Mouse (Mus musculus): ENCODE data around the gene Lrrc10. TPM values are rescaled to one million over a fixed set of nuclear protein-coding genes. Genes with fewer than 3 reads are reported as not detected.
A peak's percentile ranks its signal among the peaks of the same experiment; 100 is the strongest.

Gene Lrrc10
- polyA plus RNA-seq, 1 experiment from 2014 or later = not detected

DNA sequence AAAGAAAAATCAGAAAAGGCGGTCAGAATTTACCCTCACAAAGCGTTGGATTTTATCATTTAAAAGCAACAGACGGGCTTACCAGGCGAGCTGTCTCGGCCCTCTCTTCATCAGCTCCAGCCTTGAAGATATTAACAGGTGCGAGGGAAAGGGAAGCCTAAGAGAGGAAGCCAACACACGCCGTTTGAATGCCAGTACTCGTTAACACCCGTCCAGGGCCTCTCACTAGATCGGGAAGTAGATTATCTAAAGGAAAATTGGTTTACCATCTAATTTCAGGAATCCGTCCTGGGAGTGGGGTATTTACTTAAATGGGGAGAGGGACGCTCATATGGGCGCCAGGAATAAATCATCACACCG is 17.7 kb downstream of the Lrrc10 start:
- H3K9me3 ChIP-seq (ENCODE audit: low read length) = no peaks in the 10 kb centered on the region
- peak overlapping the region; percentile 89 for H3K27ac ChIP-seq (ENCODE audit: low read depth)
- ATAC-seq (peak; percentile 6; the same call in 1 of the 2 replicates), DNase-seq (peak; percentile 26)
- 1% methylated on average over 15 of the region's 15 CpGs for WGBS (ENCODE audit: insufficient replicate concordance)
- no peaks in the 10 kb centered on the region for H3K4me1 ChIP-seq (ENCODE audit: insufficient read depth)
- peaks cover 38% of the 10 kb centered on the region for H3K36me3 ChIP-seq (replicated peaks; ENCODE audit: insufficient read depth, low read length)
- peak overlapping the region; percentile 78 for H3K4me2 ChIP-seq (ENCODE audit: low read depth, low read length)
- H3K27me3 ChIP-seq (ENCODE audit: insufficient read depth, low read length) = no peaks in the 10 kb centered on the region
- peak overlapping the region; percentile 95 for H3K4me3 ChIP-seq (ENCODE audit: low read depth, low read length)
- TF ChIP-seq EP300 (IDR thresholded peaks at IDR 0.05; ENCODE audit: low read depth) (no peak), CTCF (IDR thresholded peaks at IDR 0.05; ENCODE audit: low read depth) (no peak)
- peak overlapping the region; percentile 86 for H3K9ac ChIP-seq (replicated peaks)

DNA sequence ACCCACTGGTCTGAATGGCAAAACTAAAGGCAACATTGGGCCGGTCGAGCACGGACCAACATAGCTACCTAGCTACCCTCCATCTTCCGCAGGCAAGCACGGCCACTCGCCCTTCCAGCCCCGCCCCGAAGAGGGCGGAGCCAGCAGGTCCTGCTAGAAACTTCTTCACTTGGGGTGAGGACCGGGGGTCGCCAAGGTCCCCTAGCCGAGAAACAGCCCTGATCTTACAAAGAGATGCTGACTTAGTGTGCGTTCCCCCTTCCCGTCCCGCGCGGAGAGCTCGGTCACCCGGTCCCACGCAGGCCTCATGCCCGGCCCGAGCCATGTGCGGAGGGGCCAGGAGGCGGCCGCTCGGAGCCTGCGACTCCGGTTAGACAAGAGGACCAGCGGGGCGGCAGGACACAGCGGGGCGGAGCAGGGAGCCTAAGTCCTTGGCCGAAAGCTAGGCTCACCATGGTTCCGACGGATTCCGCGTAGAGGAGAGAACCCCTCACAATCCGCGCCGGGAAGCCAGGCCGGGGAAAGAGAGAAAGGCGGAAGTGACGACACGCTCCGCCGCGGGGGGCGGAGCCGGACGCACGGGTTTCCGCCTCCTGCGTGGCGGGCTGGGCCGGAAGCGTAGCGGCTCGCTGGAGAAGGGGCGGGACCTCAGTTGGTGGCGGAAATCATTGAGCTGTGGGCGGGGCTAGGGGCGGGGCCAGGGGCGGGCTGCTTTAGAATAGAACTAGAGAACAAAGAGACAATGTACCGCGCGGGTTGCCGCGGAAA is 18.3 kb downstream of the Lrrc10 start, which contains the start of gene Cct2:
Cct2 (minus strand) TSS at position 561 of the 768 bp plus-strand sequence.
- WGBS (ENCODE audit: insufficient replicate concordance) = 2% methylated on average over 67 of the region's 68 CpGs
- H3K4me3 ChIP-seq (ENCODE audit: low read depth, low read length) = peak within 1 kb of the TSS; percentile 95

DNA sequence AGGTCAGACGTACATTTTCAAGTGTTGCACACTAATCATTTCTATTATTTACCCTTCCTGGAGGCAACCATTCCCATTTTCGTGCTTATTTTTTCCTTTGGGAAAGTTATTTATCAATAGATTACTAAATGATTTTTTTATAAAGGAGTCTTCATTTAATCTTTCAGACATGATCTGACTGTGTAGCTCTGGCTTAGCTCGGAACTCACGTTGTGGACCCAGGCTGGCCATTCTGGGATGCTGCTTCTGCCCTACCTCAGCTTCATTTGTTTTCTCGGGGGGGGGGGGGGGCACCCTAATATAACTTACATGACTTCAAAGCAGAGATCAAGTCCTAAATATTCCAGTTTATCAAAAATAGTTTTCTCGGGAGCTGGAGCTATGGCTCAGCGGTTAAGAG is 18.9 kb downstream of the Lrrc10 start:
- DNase-seq = no peak
- peak overlapping the region; percentile 95 for H3K4me3 ChIP-seq (ENCODE audit: low read depth, low read length)
- H3K36me3 ChIP-seq (replicated peaks; ENCODE audit: insufficient read depth, low read length) = peaks cover 26% of the 10 kb centered on the region
- WGBS (ENCODE audit: insufficient replicate concordance) = 6% methylated on average over 7 of the region's 7 CpGs
- H3K4me1 ChIP-seq (ENCODE audit: insufficient read depth) = no peaks in the 10 kb centered on the region
- no peak overlapping the region for H3K9ac ChIP-seq (replicated peaks)
- H3K9me3 ChIP-seq (ENCODE audit: low read length) = no peaks in the 10 kb centered on the region
- no peak overlapping the region for H3K27ac ChIP-seq (ENCODE audit: low read depth)
- H3K4me2 ChIP-seq (ENCODE audit: low read depth, low read length) = peak overlapping the region; percentile 80
- H3K27me3 ChIP-seq (ENCODE audit: insufficient read depth, low read length) = no peaks in the 10 kb centered on the region
- TF ChIP-seq CTCF (IDR thresholded peaks at IDR 0.05; ENCODE audit: low read depth) (no peak), EP300 (IDR thresholded peaks at IDR 0.05; ENCODE audit: low read depth) (0 out of 2 replicates have a peak, but pooled peaks have one; percentile 1)
- ATAC-seq = no peak

More for the DNA sequence above, 18.3 kb downstream of the Lrrc10 start, which contains the start of gene Cct2:
- H3K4me2 ChIP-seq (ENCODE audit: low read depth, low read length) = peak within 1 kb of the TSS; percentile 80
- no peaks in the 10 kb centered on the region for H3K9me3 ChIP-seq (ENCODE audit: low read length)
- DNase-seq = peak; percentile 99
- peaks cover 33% of the 10 kb centered on the region for H3K36me3 ChIP-seq (replicated peaks; ENCODE audit: insufficient read depth, low read length)
- H3K9ac ChIP-seq (replicated peaks) = peak within 1 kb of the TSS; percentile 86
- H3K27ac ChIP-seq (ENCODE audit: low read depth) = peak within 1 kb of the TSS; percentile 89
- ATAC-seq = peak; percentile 95
- no peaks in the 10 kb centered on the region for H3K27me3 ChIP-seq (ENCODE audit: insufficient read depth, low read length)
- no peak for TF ChIP-seq CTCF (IDR thresholded peaks at IDR 0.05; ENCODE audit: low read depth)
- TF ChIP-seq EP300 (IDR thresholded peaks at IDR 0.05; ENCODE audit: low read depth) = 0 out of 2 replicates have a peak, but pooled peaks have one; percentile 10
- H3K4me1 ChIP-seq (ENCODE audit: insufficient read depth) = no peaks in the 10 kb centered on the region

DNA sequence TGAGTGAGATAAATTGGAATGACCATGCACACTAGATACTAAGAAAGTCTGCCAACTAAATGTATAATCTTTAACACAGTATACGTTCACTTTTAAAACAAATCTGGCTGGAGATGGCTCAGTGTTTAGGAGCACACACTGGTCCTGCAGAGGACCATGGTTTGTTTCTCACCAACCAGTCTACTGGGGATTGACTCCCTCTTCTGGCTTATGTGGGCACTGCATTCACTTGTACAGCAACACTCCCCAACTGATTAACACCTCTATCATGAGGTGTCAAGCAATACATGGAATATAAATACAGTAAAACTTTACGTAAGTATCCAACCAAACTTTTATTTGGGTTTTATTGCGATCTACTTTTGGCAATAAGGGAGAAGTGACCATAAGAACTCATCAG is 24.0 kb downstream of the Lrrc10 start:
- H3K9ac ChIP-seq (replicated peaks) = no peak overlapping the region
- H3K4me2 ChIP-seq (ENCODE audit: low read depth, low read length) = no peak overlapping the region
- no peak for DNase-seq
- ATAC-seq = no peak
- 90% methylated on average over 3 of the region's 3 CpGs for WGBS (ENCODE audit: insufficient replicate concordance)
- no peaks in the 10 kb centered on the region for H3K9me3 ChIP-seq (ENCODE audit: low read length)
- H3K36me3 ChIP-seq (replicated peaks; ENCODE audit: insufficient read depth, low read length) = peaks cover 25% of the 10 kb centered on the region
- no peaks in the 10 kb centered on the region for H3K27me3 ChIP-seq (ENCODE audit: insufficient read depth, low read length)
- H3K27ac ChIP-seq (ENCODE audit: low read depth) = no peak overlapping the region
- TF ChIP-seq CTCF (IDR thresholded peaks at IDR 0.05; ENCODE audit: low read depth) (peak; percentile 46), EP300 (IDR thresholded peaks at IDR 0.05; ENCODE audit: low read depth) (no peak)
- no peaks in the 10 kb centered on the region for H3K4me1 ChIP-seq (ENCODE audit: insufficient read depth)
- H3K4me3 ChIP-seq (ENCODE audit: low read depth, low read length) = no peak overlapping the region

DNA sequence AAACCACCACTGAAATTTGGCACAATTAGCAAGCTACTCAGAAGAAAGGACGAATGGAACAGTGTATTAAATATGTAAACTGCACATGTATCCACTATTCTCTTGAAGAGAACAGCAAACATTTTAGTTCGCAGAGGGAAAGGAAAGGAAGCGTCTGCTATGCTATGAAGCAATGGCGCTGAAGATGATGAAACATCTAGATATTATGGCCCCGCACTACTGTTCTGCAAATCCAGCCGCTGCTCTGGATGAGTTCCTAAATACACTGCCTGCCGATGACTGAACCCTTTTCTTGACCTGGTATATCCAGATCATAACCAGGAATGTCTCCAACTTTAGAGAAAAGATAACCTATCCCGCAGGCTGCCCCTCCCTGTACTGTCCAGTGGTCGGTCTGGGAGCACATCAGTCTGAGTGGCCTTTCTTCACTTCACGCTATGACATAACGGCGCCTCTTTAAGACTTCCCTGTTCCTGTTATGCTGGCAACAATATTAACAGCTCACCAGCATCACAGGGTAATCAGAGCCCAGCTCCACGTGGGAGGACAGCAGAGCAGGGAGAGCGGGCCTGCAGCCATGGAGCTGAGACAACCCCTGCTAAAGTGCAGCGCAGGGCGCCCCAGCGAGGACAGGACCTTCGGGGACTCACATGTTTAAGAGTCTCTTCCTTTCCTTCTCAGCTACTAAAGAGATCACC is 27.2 kb downstream of the Lrrc10 start:
- Histone ChIP-seq H3K4me1 (ENCODE audit: insufficient read depth) (no peaks in the 10 kb centered on the region), H3K27ac (ENCODE audit: low read depth) (no peak overlapping the region; the same call in 1 of the 2 replicates), H3K9ac (replicated peaks) (no peak overlapping the region), H3K9me3 (ENCODE audit: low read length) (no peaks in the 10 kb centered on the region), H3K27me3 (ENCODE audit: insufficient read depth, low read length) (no peaks in the 10 kb centered on the region), H3K4me3 (ENCODE audit: low read depth, low read length) (no peak overlapping the region), H3K36me3 (replicated peaks; ENCODE audit: insufficient read depth, low read length) (peaks cover 47% of the 10 kb centered on the region), H3K4me2 (ENCODE audit: low read depth, low read length) (no peak overlapping the region; the same call in 1 of the 2 replicates)
- 80% methylated on average over 18 of the region's 18 CpGs for WGBS (ENCODE audit: insufficient replicate concordance)
- ATAC-seq = peak; percentile 43
- no peak for DNase-seq
- TF ChIP-seq EP300 (IDR thresholded peaks at IDR 0.05; ENCODE audit: low read depth) (no peak), CTCF (IDR thresholded peaks at IDR 0.05; ENCODE audit: low read depth) (no peak)

DNA sequence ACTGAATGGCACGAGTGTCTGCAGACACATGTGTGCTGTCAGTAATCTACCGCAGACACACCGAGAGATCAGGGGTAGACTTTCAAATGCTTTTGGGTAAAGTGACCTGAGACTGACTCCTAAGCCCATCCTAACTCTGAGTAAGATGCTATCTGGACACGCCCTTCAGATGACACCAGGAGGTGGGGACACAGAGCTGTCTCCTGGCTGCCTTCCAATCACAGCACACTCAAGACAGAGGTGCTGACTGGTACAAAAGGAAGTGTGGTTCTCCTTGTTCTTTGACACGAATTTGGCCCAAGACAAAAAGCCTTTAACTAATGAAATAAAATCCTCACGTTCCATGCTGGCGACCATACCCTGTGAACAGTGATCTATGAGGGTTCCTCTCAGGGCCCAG is 28.0 kb downstream of the Lrrc10 start:
- TF ChIP-seq CTCF (IDR thresholded peaks at IDR 0.05; ENCODE audit: low read depth) (no peak), EP300 (IDR thresholded peaks at IDR 0.05; ENCODE audit: low read depth) (no peak)
- no peak for DNase-seq
- no peak overlapping the region for H3K4me3 ChIP-seq (ENCODE audit: low read depth, low read length)
- no peak for ATAC-seq
- 86% methylated on average over 7 of the region's 7 CpGs for WGBS (ENCODE audit: insufficient replicate concordance)
- H3K4me1 ChIP-seq (ENCODE audit: insufficient read depth) = no peaks in the 10 kb centered on the region
- no peak overlapping the region for H3K9ac ChIP-seq (replicated peaks)
- H3K27me3 ChIP-seq (ENCODE audit: insufficient read depth, low read length) = no peaks in the 10 kb centered on the region
- H3K36me3 ChIP-seq (replicated peaks; ENCODE audit: insufficient read depth, low read length) = peaks cover 52% of the 10 kb centered on the region
- no peak overlapping the region for H3K27ac ChIP-seq (ENCODE audit: low read depth)
- no peak overlapping the region for H3K4me2 ChIP-seq (ENCODE audit: low read depth, low read length)
- H3K9me3 ChIP-seq (ENCODE audit: low read length) = no peaks in the 10 kb centered on the region

Measured in liver, postnatal 0 days (tissue).